Mouse (Mus musculus) lung, embryonic 14.5 days (tissue): ENCODE measurements around the gene Tmem248. TPM values are rescaled to one million over a fixed set of nuclear protein-coding genes. Genes with fewer than 3 reads are reported as not detected.

Experiments used
- ATAC-seq: fragments of 200-750 bp; cut with Nextera tagmentation; 2 replicates; pipeline ENCODE4 v1.8.0; 2017; ENCODE audit warnings: mild to moderate bottlenecking, moderate TSS enrichment, moderate library complexity; ENCODE audit not compliant: insufficient read depth
- DNase-seq: peaks from one replicate; pipeline ENCODE4 v3.0.0-alpha.2; 2015
- H3K27ac ChIP-seq: fragments of 300-500 bp; sonication (generic); 2 replicates; pipeline ENCODE4 v1.5.1; 2014; ENCODE audit warnings: low read depth, mild to moderate bottlenecking, moderate library complexity
- H3K27me3 ChIP-seq: fragments of 300-500 bp; sonication (generic); 2 replicates; pipeline ENCODE4 v1.6.1; 2014; ENCODE audit warnings: low read length, control low read depth; ENCODE audit not compliant: insufficient read depth
- H3K36me3 ChIP-seq: fragments of 300-500 bp; sonication (generic); 2 replicates; pipeline ENCODE4 v1.6.1; 2014; ENCODE audit warnings: control low read depth; ENCODE audit not compliant: insufficient read depth
- H3K4me1 ChIP-seq: fragments of 300-500 bp; sonication (generic); 2 replicates; pipeline ENCODE4 v1.6.1; 2014; ENCODE audit warnings: antibody characterized with exemption, control low read depth; ENCODE audit not compliant: insufficient read depth
- H3K4me2 ChIP-seq: fragments of 300-500 bp; sonication (generic); 2 replicates; pipeline ENCODE4 v1.6.1; 2014; ENCODE audit warnings: mild to moderate bottlenecking
- H3K4me3 ChIP-seq: fragments of 300-500 bp; sonication (generic); 2 replicates; pipeline ENCODE4 v1.5.1; 2014; ENCODE audit warnings: low read depth, low read length
- H3K9ac ChIP-seq: fragments of 300-500 bp; sonication (generic); 2 replicates; pipeline ENCODE4 v1.6.1; 2014
- H3K9me3 ChIP-seq: fragments of 300-500 bp; sonication (generic); 2 replicates; pipeline ENCODE4 v1.6.1; 2016; ENCODE audit warnings: low read depth, low read length, control low read depth
- CTCF ChIP-seq: IDR thresholded peaks from 2 replicates; pipeline ENCODE4 v1.5.1; 2016; ENCODE audit warnings: antibody characterized with exemption, low read depth
- WGBS: fragments of 180-500 bp; shearing (Covaris S2); extraction: QIAGEN DNeasy Blood & Tissue Kit; methylation state at CpG from one replicate; pipeline ENCODE4 v1.1.7; 2014; 5-methylcytosine and 5-hydroxymethylcytosine counted together
- polyA plus RNA-seq: library from polyadenylated mRNA; unstranded; fragments of >200 nt; fragmentation: Nextera tagmentation; extraction: Ambion mirVana; gene quantifications from 2 replicates; pipeline ENCODE4 v1.2.1, GENCODE M21; 2014

Gene Tmem248
- polyA plus RNA-seq = 42.4 and 46.6 TPM in 2 replicates

- no peak for DNase-seq
These were observed at the start of gene Tmem248 for GRCm38 (mm10) chr5:130216781-130217180. Tmem248 (plus strand) TSS chr5:130217081.

DNA sequence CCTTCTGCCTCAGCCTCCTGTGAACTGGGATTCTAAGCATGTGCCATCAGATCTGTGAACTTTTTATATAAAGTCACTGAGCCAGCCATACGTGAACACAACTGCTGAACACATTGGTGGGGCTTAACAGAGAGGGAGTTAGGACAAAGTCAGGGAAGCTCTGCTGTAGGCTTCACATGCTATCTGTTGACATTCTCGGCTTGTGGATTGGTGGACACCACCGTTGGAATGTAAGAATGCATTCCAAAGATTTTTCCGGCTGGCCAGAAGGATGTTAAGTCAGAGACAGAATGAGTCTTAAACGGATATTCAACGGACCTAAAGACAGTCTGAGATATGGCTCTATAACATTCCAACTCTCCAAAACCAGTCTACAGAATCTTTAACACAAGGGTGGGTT is 47.8 kb upstream of the Tmem248 start:
- Histone ChIP-seq H3K27me3 (no peaks in the 10 kb centered on the region), H3K27ac (no peak overlapping the region), H3K36me3 (no peaks in the 10 kb centered on the region), H3K9ac (no peak overlapping the region), H3K9me3 (no peaks in the 10 kb centered on the region), H3K4me3 (no peak overlapping the region), H3K4me2 (no peak overlapping the region), H3K4me1 (peaks cover 15% of the 10 kb centered on the region)
- 29% methylated on average over 6 of the region's 6 CpGs for WGBS
- no peak for TF ChIP-seq CTCF
- ATAC-seq = no peak
- peak; percentile 44 for DNase-seq

More at GRCm38 (mm10) chr5:130216781-130217180, at the start of gene Tmem248:
- no peaks in the 10 kb centered on the region for H3K27me3 ChIP-seq
- TF ChIP-seq CTCF = no peak
- H3K4me3 ChIP-seq = no peak within 1 kb of the TSS
- H3K4me1 ChIP-seq = no peaks in the 10 kb centered on the region
- no peak within 1 kb of the TSS for H3K4me2 ChIP-seq
- peaks cover 27% of the 10 kb centered on the region for H3K36me3 ChIP-seq
- no peak within 1 kb of the TSS for H3K27ac ChIP-seq
- no peak for ATAC-seq
- no peak within 1 kb of the TSS for H3K9ac ChIP-seq
- no peaks in the 10 kb centered on the region for H3K9me3 ChIP-seq
- WGBS = 79% methylated on average over 7 of the region's 7 CpGs

DNA sequence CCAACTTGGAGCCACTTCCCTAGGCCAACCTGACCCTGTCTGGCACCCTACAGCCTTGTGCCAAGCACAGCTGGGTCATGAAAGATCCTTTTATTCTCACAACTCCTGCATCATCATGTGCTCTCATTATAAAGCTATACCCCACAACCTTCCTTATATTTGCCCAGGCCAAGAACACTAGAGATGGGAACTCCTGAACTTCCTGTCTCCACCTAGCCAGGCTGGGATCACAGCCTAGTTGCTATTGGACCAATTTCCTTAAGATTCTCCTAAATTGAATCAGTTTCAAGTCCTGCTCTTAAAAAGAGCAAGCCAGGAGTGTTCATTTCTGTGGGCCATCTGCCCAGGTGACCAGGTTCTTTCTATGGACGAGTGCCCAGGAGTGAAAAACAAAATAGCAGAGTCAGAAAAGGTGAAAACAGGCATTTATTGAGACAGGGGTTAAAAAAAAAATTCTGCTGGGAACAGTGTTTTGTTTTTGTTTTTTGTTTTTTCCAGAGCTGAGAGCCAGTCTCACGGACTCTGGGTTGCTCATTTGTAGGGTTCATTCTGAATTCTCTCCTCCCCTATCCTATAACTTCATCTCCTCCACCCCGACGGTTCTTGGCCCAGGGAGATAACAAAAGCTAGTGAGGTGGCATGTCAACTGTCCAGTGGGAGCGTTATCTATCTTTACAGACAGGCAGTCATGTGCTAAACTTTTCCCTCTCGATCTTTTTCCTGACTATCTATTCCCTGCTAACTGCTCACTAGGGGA is 46.0 kb upstream of the Tmem248 start:
- Histone ChIP-seq H3K27ac (peak overlapping the region; percentile 81), H3K4me2 (peak overlapping the region; percentile 78), H3K9ac (peak overlapping the region; percentile 86), H3K4me1 (peaks cover 15% of the 10 kb centered on the region), H3K9me3 (no peaks in the 10 kb centered on the region), H3K27me3 (no peaks in the 10 kb centered on the region), H3K36me3 (no peaks in the 10 kb centered on the region), H3K4me3 (peak overlapping the region; percentile 93)
- DNase-seq (no peak), ATAC-seq (peak; percentile 19)
- no peak for TF ChIP-seq CTCF
- WGBS = 11% methylated on average over 6 of the region's 6 CpGs

DNA sequence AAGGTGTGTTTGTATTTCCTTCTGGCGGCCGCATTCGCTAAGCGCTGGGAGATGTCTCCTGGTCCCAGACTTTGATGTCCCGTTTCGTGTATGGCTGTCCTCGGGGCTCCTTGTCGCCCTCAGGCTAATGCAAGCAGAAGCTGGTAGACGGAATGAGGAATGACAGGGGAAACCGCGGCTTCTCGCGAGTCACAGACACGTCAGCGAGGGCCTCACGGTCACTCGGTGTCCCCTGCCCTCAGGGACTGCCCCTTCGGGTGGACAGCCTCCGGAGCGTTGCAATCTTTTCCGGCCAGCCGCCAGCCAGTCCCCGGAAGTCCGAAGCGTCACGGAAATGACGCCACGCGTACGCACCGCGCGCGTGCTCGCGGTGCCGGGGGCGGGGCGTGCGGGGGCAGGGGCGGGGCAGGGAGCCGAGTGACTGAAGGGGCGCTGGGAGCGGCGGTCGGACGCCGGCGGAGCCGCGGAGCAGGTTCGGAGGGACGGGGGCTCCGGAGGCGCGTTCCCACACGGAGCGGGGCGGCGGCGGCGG is 45.4 kb upstream of the Tmem248 start, which contains the start of gene Rabgef1:
Gene Rabgef1, plus strand, starts transcription at position 376 of the 532 bp plus-strand sequence.
- Histone ChIP-seq H3K27me3 (no peaks in the 10 kb centered on the region), H3K36me3 (no peaks in the 10 kb centered on the region), H3K9ac (peak within 1 kb of the TSS; percentile 86), H3K4me2 (peak within 1 kb of the TSS; percentile 78), H3K4me3 (peak within 1 kb of the TSS; percentile 93), H3K9me3 (no peaks in the 10 kb centered on the region), H3K4me1 (peaks cover 15% of the 10 kb centered on the region), H3K27ac (peak within 1 kb of the TSS; percentile 81)
- peak; percentile 95 for DNase-seq
- TF ChIP-seq CTCF = no peak
- peak; percentile 96 for ATAC-seq
- WGBS = under 1% methylated on average over 56 of the region's 62 CpGs

DNA sequence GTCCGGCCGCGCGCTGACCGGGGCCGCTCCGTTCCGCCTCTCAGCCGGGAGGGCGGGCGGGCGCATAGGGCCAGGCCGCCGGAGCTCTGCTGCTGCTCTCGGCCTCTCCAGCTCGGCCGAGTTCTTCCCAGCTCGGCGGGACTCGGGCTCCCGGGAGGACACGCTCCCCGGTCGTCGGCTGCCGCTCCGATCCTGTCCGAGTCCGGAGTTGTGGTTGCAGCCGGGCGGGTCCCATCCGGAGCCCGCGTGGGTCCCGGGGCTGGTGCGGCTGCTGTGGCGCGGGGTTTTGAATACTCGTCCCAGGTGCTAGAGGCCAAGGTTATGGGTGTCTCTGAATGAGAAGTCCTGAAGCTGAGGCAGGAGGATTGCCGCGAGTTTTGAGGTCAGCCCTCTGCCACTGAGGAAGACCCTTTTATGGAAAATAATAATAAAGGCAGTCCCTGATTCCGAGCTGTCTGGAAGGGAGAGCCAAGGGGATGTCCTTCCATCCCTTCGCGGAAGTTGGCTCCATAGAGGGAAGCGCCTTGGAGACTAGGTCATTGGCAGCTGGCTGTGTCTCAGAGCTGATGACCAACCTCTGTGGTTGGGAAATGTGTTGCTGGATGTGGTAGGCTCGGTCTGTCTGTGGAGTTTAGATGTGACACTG is 44.8 kb upstream of the Tmem248 start:
- Histone ChIP-seq H3K27ac (peak overlapping the region; percentile 81), H3K4me1 (peaks cover 15% of the 10 kb centered on the region), H3K36me3 (no peaks in the 10 kb centered on the region), H3K4me3 (peak overlapping the region; percentile 93), H3K4me2 (peak overlapping the region; percentile 78), H3K9ac (peak overlapping the region; percentile 86), H3K27me3 (no peaks in the 10 kb centered on the region), H3K9me3 (no peaks in the 10 kb centered on the region)
- WGBS = 1% methylated on average over 39 of the region's 46 CpGs
- ATAC-seq (peak; percentile 84), DNase-seq (peak; percentile 72)
- no peak for TF ChIP-seq CTCF

GRCm38 (mm10) chr5:130173012-130173411 is 43.9 kb upstream of the Tmem248 start:
- H3K9ac ChIP-seq = peak overlapping the region; percentile 86; the same call in 1 of the 2 replicates
- H3K27ac ChIP-seq = no peak overlapping the region
- H3K4me3 ChIP-seq = peak overlapping the region; percentile 93
- ATAC-seq (no peak), DNase-seq (no peak)
- H3K27me3 ChIP-seq = no peaks in the 10 kb centered on the region
- peaks cover 15% of the 10 kb centered on the region for H3K4me1 ChIP-seq
- peak overlapping the region; percentile 78 for H3K4me2 ChIP-seq
- no peak for TF ChIP-seq CTCF
- 70% methylated on average over 4 of the region's 4 CpGs for WGBS
- H3K9me3 ChIP-seq = no peaks in the 10 kb centered on the region
- H3K36me3 ChIP-seq = no peaks in the 10 kb centered on the region

GRCm38 (mm10) chr5:130177871-130178270 is 39.0 kb upstream of the Tmem248 start:
- H3K36me3 ChIP-seq = no peaks in the 10 kb centered on the region
- H3K4me1 ChIP-seq = peaks cover 5% of the 10 kb centered on the region
- 43% methylated on average over 4 of the region's 4 CpGs for WGBS
- H3K9me3 ChIP-seq = no peaks in the 10 kb centered on the region
- ATAC-seq = peak; percentile 64; the same call in 1 of the 2 replicates
- H3K4me2 ChIP-seq = no peak overlapping the region
- peak overlapping the region; percentile 36 for H3K27ac ChIP-seq
- no peak overlapping the region for H3K4me3 ChIP-seq
- no peak for TF ChIP-seq CTCF
- H3K9ac ChIP-seq = no peak overlapping the region
- H3K27me3 ChIP-seq = no peaks in the 10 kb centered on the region
- DNase-seq = peak; percentile 24
